Mouse (Mus musculus) splenic B cell, adult 2 months (primary cell): ENCODE data around the gene Myg1.

Source experiments
- DNase-seq: peaks from one replicate; pipeline ENCODE4 v3.0.0-alpha.2; 2011; ENCODE audit warnings: low read depth, low spot score
- H3K27me3 ChIP-seq: 2 replicates; pipeline ENCODE4 v1.6.1; 2012; ENCODE audit warnings: mild to moderate bottlenecking, low read length, moderate library complexity, mixed read lengths; ENCODE audit not compliant: control insufficient read depth, poor library complexity, insufficient read depth, severe bottlenecking
- H3K36me3 ChIP-seq: 2 replicates; pipeline ENCODE4 v1.6.1; 2012; ENCODE audit warnings: mild to moderate bottlenecking, low read length, moderate library complexity, mixed read lengths; ENCODE audit not compliant: control insufficient read depth, poor library complexity, insufficient read depth, severe bottlenecking

Myg1 gene

DNA sequence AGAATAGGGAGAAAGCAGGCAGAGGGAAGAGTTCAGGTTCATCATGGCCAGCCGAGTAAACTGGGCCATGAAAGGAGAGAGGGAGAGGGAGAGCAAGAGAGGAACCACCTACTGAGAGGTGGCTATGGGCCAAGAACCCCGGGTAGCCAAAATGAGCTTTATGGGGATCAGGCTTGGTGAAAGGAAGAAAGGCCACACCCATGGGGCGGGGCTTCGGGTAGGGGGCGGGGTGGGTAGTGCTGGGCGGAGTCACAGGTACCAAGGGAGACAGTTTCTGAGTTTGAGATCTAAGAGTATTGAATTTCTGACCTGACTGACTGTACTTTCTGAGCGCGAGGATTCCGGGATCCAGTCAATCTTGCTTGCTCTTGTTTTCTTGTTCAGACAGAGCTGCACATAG lies 55.1 kb downstream of the Myg1 start:
- H3K27me3 ChIP-seq, result no peaks in the 10 kb centered on the region
- DNase-seq, result peak; percentile 37

More for the DNA sequence above, 55.1 kb downstream of the Myg1 start:
- no peaks in the 10 kb centered on the region for H3K36me3 ChIP-seq
